In genomic region chr13:38854986-38855385, GRCm38 (mm10) we compare ENCODE assay signal across 25 mouse cellular contexts.
"Had no signal": no experiment of that assay in that cellular context is flagged by ENCODE, and none has a peak within 500 bp of the region (broad histone marks: within the 10 kb centered on the region; RNA-seq: fewer than 3 reads in every experiment).

No protein-coding gene starts in this region.

- DNase-seq: gastrocnemius, adult 2 months; gastrocnemius, postnatal 10 days; gastrocnemius, postnatal 25 days; heart, adult 18-20 months; heart, postnatal 10 days; heart, postnatal 4 days; kidney, adult 18-20 months; kidney, adult 8-10 months; kidney, postnatal 10 days; kidney, postnatal 25 days; kidney, postnatal 4 days; layer of hippocampus, adult 9-11 months; layer of hippocampus, postnatal 36 days; left cerebral cortex, postnatal 4 days had no signal

- H3K27ac ChIP-seq: gastrocnemius, adult 2 months; heart, embryonic 10.5 days; hindbrain, embryonic 10.5 days; hindbrain, embryonic 12.5 days; hindbrain, embryonic 14.5 days; intestine, embryonic 15.5 days; layer of hippocampus, adult 2 months; limb, embryonic 13.5 days; limb, embryonic 15.5 days; liver, embryonic 12.5 days; liver, embryonic 14.5 days had no signal

- H3K4me3 ChIP-seq: gastrocnemius, adult 2 months; heart, embryonic 10.5 days; heart, embryonic 12.5 days; hindbrain, embryonic 10.5 days; hindbrain, embryonic 12.5 days; intestine, embryonic 15.5 days; layer of hippocampus, adult 2 months; limb, embryonic 13.5 days; limb, embryonic 15.5 days; liver, embryonic 12.5 days had no signal
